Mouse (Mus musculus): ENCODE results near the gene Rpl27a. TPM values are rescaled to one million over a fixed set of nuclear protein-coding genes. Genes with fewer than 3 reads are reported as not detected.

The Rpl27a gene
- polyA plus RNA-seq, 1 experiment from 2014 or later = 91.7 TPM

DNA sequence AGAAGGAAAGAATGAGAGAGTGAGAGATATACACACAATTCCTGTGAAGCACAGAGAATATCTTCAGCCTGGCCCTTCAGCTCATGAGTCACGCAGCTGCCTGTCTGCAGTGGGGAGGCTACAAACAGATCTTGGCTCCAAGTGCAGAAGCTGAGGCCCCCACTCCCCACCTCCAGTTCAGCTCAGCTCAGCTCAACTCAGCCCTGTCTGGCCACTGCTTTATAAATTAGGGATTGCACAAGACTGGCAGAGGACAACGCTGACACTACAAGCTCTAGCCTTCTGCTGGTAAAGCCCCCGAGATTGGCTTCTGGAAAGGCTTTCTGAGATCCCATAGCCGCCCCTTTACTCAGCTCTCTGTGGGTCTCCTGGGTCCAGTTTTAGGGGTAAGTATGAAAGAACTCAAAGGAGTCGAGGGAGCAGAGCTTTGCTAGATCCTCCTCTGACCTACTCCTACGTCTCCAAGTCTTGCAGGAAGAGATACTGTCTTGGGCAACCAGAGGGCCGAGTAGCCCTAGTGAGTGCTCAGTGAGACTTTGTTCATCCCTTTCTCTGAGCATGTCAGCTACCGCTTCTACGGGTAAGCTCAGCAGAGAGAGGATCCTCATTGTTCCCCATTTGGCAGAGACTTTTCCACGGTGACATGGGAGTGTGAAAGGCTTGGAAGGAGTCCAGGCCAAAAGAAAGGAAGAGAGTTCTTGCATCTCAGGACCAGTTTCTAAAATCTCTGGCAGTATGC is 26.5 kb downstream of the Rpl27a start:
- H3K27ac ChIP-seq (replicated peaks) = peak overlapping the region; percentile 15
- WGBS = 83% methylated on average over 10 of the region's 10 CpGs
- H3K4me3 ChIP-seq = no peak overlapping the region
- H3K9ac ChIP-seq = no peak overlapping the region
- H3K4me1 ChIP-seq (replicated peaks) = peaks cover 6% of the 10 kb centered on the region; the same call in 1 of the 2 replicates
- no peaks in the 10 kb centered on the region for H3K27me3 ChIP-seq
- H3K9me3 ChIP-seq = no peaks in the 10 kb centered on the region
- no peak for ATAC-seq (ENCODE audit: low read depth)
- H3K4me2 ChIP-seq = no peak overlapping the region
- peaks cover 36% of the 10 kb centered on the region; the same call in 1 of the 2 replicates for H3K36me3 ChIP-seq

DNA sequence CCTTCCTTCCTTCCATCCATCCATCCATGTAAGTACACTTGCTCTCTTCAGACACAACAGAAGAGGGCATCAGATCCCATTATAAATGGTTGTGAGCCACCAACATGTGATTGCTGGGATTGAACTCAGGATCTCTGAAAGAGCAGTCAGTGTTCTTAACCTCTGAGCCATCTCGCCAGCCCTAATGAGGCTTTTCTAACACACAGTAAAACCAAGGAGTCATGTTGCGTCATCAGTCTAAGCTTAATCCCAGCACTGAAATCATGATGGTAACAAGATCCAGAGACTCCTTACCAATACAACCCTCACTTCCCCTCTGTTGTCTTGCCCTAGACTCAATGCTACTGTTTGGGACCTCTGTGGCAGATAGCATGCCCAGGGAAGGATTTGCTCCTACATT is 27.2 kb downstream of the Rpl27a start:
- H3K4me2 ChIP-seq = no peak overlapping the region
- H3K9ac ChIP-seq = no peak overlapping the region
- 94% methylated on average over 2 of the region's 2 CpGs for WGBS
- H3K4me1 ChIP-seq (replicated peaks) = peaks cover 6% of the 10 kb centered on the region; the same call in 1 of the 2 replicates
- H3K27me3 ChIP-seq = no peaks in the 10 kb centered on the region
- H3K27ac ChIP-seq (replicated peaks) = no peak overlapping the region
- peaks cover 33% of the 10 kb centered on the region; the same call in 1 of the 2 replicates for H3K36me3 ChIP-seq
- no peaks in the 10 kb centered on the region for H3K9me3 ChIP-seq
- no peak overlapping the region for H3K4me3 ChIP-seq
- no peak for ATAC-seq (ENCODE audit: low read depth)

DNA sequence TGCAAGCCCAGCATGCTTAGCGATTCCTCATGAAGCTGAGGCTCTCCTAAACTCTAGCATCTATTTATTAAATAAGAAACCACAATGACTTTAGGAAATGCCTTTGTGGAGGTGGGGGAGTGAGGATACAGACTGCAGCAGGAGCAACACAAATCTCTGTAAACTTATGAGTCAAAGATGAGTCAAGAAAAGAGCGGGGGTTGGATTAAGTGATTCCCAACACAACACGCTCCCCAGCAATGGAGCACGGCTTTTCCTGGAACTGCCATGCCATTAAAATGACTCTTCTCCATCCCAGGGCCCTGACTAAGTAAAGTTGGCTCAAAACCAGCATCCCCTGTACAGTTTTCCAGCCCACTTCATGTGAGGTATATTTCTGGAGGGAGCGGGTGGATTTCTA is 27.8 kb downstream of the Rpl27a start:
- Histone ChIP-seq H3K4me3 (no peak overlapping the region), H3K36me3 (peaks cover 30% of the 10 kb centered on the region; the same call in 1 of the 2 replicates), H3K4me2 (no peak overlapping the region), H3K27me3 (no peaks in the 10 kb centered on the region), H3K9me3 (no peaks in the 10 kb centered on the region), H3K27ac (replicated peaks) (no peak overlapping the region), H3K4me1 (replicated peaks) (peaks cover 6% of the 10 kb centered on the region; the same call in 1 of the 2 replicates), H3K9ac (no peak overlapping the region)
- no peak for ATAC-seq (ENCODE audit: low read depth)
- 97% methylated on average over 5 of the region's 5 CpGs for WGBS

DNA sequence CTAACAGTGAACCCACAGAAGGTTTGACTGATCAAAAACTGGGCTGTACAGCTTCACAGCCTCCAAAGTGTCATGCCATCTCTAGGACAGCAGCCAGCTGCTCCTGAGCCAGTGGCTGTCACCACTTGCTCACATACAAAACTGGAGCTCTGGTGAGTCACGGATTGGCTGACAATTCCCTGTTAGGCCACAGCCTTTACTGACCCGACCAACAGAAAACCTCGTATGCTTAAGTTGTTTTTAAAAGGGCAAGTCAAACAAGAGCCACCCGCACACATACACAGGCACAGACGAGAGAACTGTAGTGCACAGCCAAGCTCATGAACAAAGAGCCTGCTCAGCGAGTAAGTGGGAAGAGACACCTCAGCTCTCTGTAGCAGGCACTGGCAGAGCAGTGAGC is 40.6 kb downstream of the Rpl27a start:
- no peak overlapping the region for H3K4me2 ChIP-seq

DNA sequence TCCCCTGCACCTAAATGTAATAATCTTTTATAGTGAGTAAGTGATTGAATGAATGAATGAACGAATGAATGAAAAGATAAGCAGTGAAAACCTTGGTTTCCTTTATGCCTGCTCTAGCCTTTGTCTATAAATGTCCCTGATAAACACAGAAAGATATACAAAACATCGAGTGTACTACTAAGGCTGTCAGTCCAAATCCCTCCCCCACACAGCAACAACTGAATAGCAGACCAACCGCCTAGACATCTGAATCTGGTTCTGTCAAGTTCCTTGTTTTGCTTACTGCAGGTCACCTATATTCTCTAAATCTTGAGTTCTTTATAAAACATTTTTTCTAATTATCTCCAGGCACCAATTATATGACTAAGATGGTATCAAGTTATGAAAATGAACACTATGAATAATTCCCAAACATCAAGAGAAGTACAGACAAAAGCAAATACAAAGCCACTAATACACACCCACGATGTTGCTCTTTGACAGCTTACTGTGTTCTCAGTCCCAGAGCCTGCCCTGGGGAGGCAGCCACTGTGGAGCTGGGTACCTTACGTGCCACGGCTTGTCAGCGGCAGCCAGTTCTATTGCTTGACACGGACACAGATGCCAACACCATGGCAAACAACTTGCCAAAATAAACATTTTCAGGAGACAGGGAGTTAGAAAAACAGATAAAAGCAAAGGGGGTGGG is 42.7 kb downstream of the Rpl27a start:
- Histone ChIP-seq H3K36me3 (no peaks in the 10 kb centered on the region), H3K4me2 (no peak overlapping the region), H3K4me3 (no peak overlapping the region), H3K27me3 (no peaks in the 10 kb centered on the region), H3K9me3 (no peaks in the 10 kb centered on the region), H3K4me1 (replicated peaks) (peaks cover 28% of the 10 kb centered on the region), H3K9ac (no peak overlapping the region), H3K27ac (replicated peaks) (peak overlapping the region; percentile 24; the same call in 1 of the 2 replicates)
- WGBS = 65% methylated on average over 8 of the region's 8 CpGs
- no peak for ATAC-seq (ENCODE audit: low read depth)

More for the DNA sequence above, 40.6 kb downstream of the Rpl27a start:
- Histone ChIP-seq H3K4me1 (replicated peaks) (peaks cover 28% of the 10 kb centered on the region), H3K27me3 (no peaks in the 10 kb centered on the region), H3K4me3 (no peak overlapping the region), H3K36me3 (no peaks in the 10 kb centered on the region; the same call in 1 of the 2 replicates), H3K27ac (replicated peaks) (0 out of 2 replicates have a peak overlapping the region, but pooled peaks have one; percentile 42), H3K9ac (no peak overlapping the region), H3K9me3 (no peaks in the 10 kb centered on the region)
- ATAC-seq (ENCODE audit: low read depth) = no peak
- 60% methylated on average over 6 of the region's 6 CpGs for WGBS

DNA sequence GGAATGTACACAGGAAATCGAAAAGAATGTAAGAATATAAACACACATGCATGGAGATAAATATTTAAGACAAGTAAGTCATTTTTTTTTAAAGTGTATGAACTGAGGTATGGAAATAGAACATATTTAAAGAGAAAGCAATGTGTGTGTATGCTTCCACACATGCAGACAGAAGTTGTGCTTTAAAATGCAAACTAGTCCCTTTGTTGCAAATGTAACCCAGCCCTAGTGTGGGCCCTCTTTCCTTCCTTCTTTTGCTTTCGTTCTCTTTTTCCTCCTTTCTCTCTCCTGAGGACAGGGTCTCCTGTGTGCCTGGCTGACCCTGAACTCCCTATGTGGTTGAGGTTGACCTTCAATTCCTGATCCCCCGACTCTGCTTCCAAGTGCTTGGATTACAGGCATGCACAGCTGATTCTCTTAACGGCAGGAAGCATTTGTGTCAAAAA is 43.2 kb downstream of the Rpl27a start:
- no peak for ATAC-seq (ENCODE audit: low read depth)
- Histone ChIP-seq H3K27ac (replicated peaks) (peak overlapping the region; percentile 24; the same call in 1 of the 2 replicates), H3K9me3 (no peaks in the 10 kb centered on the region), H3K36me3 (no peaks in the 10 kb centered on the region), H3K4me3 (no peak overlapping the region), H3K9ac (no peak overlapping the region), H3K27me3 (no peaks in the 10 kb centered on the region), H3K4me1 (replicated peaks) (peaks cover 28% of the 10 kb centered on the region), H3K4me2 (no peak overlapping the region)
- WGBS = 54% methylated on average over 4 of the region's 4 CpGs

DNA sequence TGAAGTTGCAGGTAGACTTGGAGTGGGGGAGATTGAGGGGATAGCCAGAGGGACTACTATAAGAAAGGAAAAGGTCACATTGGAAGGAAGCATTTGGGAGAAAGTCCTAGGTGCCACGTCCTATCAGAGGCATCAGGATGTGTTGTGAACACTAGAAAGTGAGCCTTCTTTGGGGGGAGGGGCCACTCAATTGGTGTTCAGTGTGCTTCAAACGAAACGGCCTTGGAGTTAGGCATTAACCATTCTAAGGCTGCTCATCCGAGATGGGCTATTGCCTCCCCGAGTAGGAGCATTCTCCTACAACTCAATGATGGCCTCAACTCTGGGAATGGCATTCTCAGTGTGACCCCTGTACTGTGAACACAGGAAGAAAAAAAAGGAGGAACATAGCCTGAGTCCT is 43.7 kb downstream of the Rpl27a start:
- ATAC-seq (ENCODE audit: low read depth) = no peak
- H3K36me3 ChIP-seq = no peaks in the 10 kb centered on the region
- H3K9ac ChIP-seq = no peak overlapping the region
- H3K27ac ChIP-seq (replicated peaks) = peak overlapping the region; percentile 24; the same call in 1 of the 2 replicates
- no peaks in the 10 kb centered on the region for H3K9me3 ChIP-seq
- H3K4me2 ChIP-seq = no peak overlapping the region
- no peak overlapping the region for H3K4me3 ChIP-seq
- H3K27me3 ChIP-seq = no peaks in the 10 kb centered on the region
- H3K4me1 ChIP-seq (replicated peaks) = peaks cover 28% of the 10 kb centered on the region
- WGBS = 45% methylated on average over 5 of the region's 5 CpGs

DNA sequence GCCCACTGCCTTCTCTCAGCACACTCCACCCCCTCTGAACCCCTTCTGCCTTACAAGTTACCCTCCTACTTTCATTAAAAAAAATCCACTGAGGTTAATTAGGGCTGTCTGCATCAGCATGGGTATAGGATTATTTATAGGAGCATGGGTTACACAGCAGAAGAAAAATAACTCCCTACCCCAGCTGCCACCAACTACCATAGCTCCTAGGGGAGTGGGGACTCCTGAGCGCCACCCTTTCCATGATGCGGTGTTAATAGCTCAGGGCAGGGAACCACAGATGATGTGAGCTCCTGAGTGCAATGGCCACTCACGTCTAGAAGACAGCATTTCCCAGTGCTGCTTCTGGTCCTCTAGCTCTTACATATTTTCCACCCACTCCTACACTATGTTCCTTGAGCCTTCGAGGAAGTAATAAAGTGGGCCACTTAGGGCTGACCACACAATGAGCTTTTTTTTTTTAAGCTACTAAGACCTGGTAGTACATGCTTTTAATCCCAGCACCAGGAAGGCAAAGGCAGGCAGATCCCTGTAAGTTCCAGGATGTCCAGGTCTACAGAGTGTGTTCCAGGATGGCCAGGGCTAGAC is 44.9 kb downstream of the Rpl27a start:
- Histone ChIP-seq H3K9me3 (no peaks in the 10 kb centered on the region), H3K27me3 (no peaks in the 10 kb centered on the region), H3K4me2 (no peak overlapping the region), H3K9ac (no peak overlapping the region), H3K36me3 (no peaks in the 10 kb centered on the region), H3K27ac (replicated peaks) (no peak overlapping the region), H3K4me1 (replicated peaks) (peaks cover 28% of the 10 kb centered on the region), H3K4me3 (no peak overlapping the region)
- WGBS = 62% methylated on average over 4 of the region's 4 CpGs
- no peak for ATAC-seq (ENCODE audit: low read depth)

DNA sequence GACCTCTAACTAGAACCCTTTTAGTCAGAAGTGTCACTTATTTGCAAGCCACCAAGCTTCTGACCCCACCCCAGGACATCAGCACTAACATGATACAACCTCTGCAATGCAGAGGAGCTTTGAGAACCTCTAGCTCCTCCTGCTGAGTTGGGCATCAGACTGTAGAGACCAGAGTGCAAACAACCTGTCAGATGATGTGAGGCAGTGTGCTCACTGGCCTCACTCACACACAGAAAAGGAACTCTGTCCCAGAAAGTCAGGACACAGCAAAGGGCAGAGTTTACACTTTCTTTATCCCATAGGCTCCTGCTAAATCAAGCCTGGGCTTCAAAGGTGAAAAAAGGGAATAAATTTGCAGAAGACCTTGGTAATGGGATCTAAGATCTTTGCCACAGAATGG is 47.4 kb downstream of the Rpl27a start:
- Histone ChIP-seq H3K4me2 (no peak overlapping the region), H3K36me3 (no peaks in the 10 kb centered on the region), H3K27me3 (no peaks in the 10 kb centered on the region), H3K27ac (replicated peaks) (no peak overlapping the region), H3K9ac (no peak overlapping the region), H3K4me3 (no peak overlapping the region), H3K9me3 (no peaks in the 10 kb centered on the region), H3K4me1 (replicated peaks) (peaks cover 20% of the 10 kb centered on the region)
- no peak for ATAC-seq (ENCODE audit: low read depth)

DNA sequence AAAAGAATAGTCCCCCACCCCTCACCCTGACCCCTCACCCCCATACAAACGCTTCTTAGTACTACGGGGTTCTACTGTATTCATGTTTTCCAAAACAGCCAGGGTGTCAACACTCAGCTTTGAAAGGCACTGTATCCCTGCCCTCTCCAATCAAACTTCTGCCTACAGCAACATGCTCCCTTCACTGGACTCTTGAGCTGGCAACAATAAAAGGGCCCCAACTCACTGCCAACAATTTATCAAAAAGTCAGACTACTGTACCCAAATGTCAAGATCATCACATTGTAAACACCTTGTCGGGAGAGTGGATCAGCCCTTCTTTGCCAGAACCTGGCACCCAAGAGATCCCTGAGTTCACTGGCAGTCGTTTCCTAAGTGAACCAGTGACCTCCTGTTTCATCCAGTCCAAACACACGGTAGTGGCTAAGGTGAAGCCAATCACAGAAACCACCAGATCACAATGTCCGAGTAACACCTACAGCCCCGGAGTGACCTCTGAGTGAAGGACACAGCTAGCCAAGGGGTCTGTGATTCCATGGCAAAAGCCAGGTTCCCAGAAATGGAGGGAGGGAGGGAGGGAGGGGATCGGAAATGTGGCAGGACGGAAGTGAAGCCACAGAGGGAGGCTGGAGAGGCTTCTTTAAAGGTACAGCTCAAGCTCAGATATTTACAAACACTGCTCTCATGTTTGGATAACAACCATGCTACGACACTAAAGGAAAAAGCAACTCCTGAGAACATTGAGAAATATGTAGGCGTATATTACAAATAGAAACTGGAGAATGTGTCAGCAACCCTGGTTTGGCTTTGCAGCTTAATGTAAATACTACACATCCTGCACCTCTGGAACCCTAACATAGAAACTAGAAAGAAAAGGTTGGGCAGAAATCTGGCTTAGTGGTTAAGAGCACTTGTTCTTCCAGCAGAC is 48.2 kb downstream of the Rpl27a start:
- Histone ChIP-seq H3K4me3 (no peak overlapping the region), H3K9ac (no peak overlapping the region), H3K27ac (replicated peaks) (no peak overlapping the region), H3K36me3 (no peaks in the 10 kb centered on the region), H3K4me2 (no peak overlapping the region), H3K4me1 (replicated peaks) (peaks cover 20% of the 10 kb centered on the region), H3K9me3 (no peaks in the 10 kb centered on the region), H3K27me3 (no peaks in the 10 kb centered on the region)
- ATAC-seq (ENCODE audit: low read depth) = no peak
- WGBS = 82% methylated on average over 11 of the region's 11 CpGs

DNA sequence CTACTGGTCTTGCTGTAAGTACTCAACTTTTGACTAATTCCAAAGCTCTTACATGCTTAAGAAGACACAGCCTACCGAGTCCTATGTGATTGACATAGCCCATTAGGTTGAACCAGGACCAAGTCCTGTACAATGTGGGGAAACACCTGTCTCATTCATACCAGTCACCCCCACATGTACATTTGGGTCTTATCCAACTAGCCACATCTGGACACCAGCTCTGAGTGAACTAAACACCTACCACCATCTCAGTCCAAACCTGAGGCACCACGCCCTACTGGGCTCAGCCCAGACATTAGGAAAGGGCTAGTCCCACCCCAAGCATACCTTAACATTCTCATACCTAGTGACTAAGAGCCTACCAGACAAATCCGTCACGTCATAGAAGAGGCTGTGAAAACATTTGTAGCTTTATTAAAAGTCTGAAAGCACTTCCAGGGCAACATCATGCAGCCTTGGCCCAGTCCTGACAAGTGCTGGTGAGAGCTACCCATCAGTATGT is 49.5 kb downstream of the Rpl27a start:
- Histone ChIP-seq H3K9me3 (no peaks in the 10 kb centered on the region), H3K9ac (no peak overlapping the region)
- WGBS = 94% methylated on average over 4 of the region's 4 CpGs

More for the DNA sequence above, 49.5 kb downstream of the Rpl27a start:
- Histone ChIP-seq H3K4me2 (no peak overlapping the region), H3K36me3 (no peaks in the 10 kb centered on the region), H3K27ac (replicated peaks) (no peak overlapping the region), H3K4me3 (no peak overlapping the region), H3K4me1 (replicated peaks) (peaks cover 8% of the 10 kb centered on the region), H3K27me3 (no peaks in the 10 kb centered on the region)
- ATAC-seq (ENCODE audit: low read depth) = no peak

All from neural tube, embryonic 13.5 days (tissue).